Mouse (Mus musculus): ENCODE measurements around the gene Ly6g6e. TPM values are rescaled to one million over a fixed set of nuclear protein-coding genes. Genes with fewer than 3 reads are reported as not detected.
A peak's percentile ranks its signal among the peaks of the same experiment; 100 is the strongest.

The Ly6g6e gene
- polyA plus RNA-seq, 1 experiment from 2014 or later = 1.6 TPM

GRCm38 (mm10) chr17:35100196-35100765 is 23.6 kb downstream of the Ly6g6e start:
- H3K9me3 ChIP-seq (replicated peaks) = no peaks in the 10 kb centered on the region
- no peak overlapping the region for H3K4me2 ChIP-seq
- 55% methylated on average over 10 of the region's 10 CpGs for WGBS
- peaks cover 49% of the 10 kb centered on the region for H3K4me1 ChIP-seq
- ATAC-seq (replicated peaks; ENCODE audit: low FRiP score) = peak; percentile 33
- H3K4me3 ChIP-seq (replicated peaks) = no peak overlapping the region
- peaks cover 80% of the 10 kb centered on the region for H3K36me3 ChIP-seq
- peak overlapping the region; percentile 59 for H3K27ac ChIP-seq
- no peaks in the 10 kb centered on the region for H3K27me3 ChIP-seq
- 0 out of 2 replicates have a peak overlapping the region, but pooled peaks have one; percentile 12 for H3K9ac ChIP-seq

GRCm38 (mm10) chr17:35101161-35101560 is 24.5 kb downstream of the Ly6g6e start:
- H3K4me2 ChIP-seq = no peak overlapping the region
- H3K27ac ChIP-seq = peak overlapping the region; percentile 63
- H3K36me3 ChIP-seq = peaks cover 74% of the 10 kb centered on the region
- H3K9me3 ChIP-seq (replicated peaks) = no peaks in the 10 kb centered on the region
- WGBS = 74% methylated on average over 11 of the region's 11 CpGs
- H3K4me3 ChIP-seq (replicated peaks) = no peak overlapping the region
- ATAC-seq (replicated peaks; ENCODE audit: low FRiP score) = no peak
- no peak overlapping the region for H3K9ac ChIP-seq
- H3K4me1 ChIP-seq = peaks cover 54% of the 10 kb centered on the region
- no peaks in the 10 kb centered on the region for H3K27me3 ChIP-seq

- peaks cover 63% of the 10 kb centered on the region for H3K36me3 ChIP-seq
- 59% methylated on average over 8 of the region's 8 CpGs for WGBS
- H3K27me3 ChIP-seq = no peaks in the 10 kb centered on the region
- H3K4me3 ChIP-seq (replicated peaks) = no peak overlapping the region
- ATAC-seq (replicated peaks; ENCODE audit: low FRiP score) = peak; percentile 7; the same call in 1 of the 2 replicates
- no peaks in the 10 kb centered on the region for H3K9me3 ChIP-seq (replicated peaks)
- H3K4me2 ChIP-seq = no peak overlapping the region
- H3K4me1 ChIP-seq = peaks cover 54% of the 10 kb centered on the region
- H3K9ac ChIP-seq = peak overlapping the region; percentile 12; the same call in 1 of the 2 replicates
- peak overlapping the region; percentile 78 for H3K27ac ChIP-seq
Measured at GRCm38 (mm10) chr17:35102299-35102698, 25.6 kb downstream of the Ly6g6e start.

GRCm38 (mm10) chr17:35103221-35103690 is 26.6 kb downstream of the Ly6g6e start:
- Histone ChIP-seq H3K4me3 (replicated peaks) (no peak overlapping the region), H3K27ac (peak overlapping the region; percentile 78), H3K9me3 (replicated peaks) (no peaks in the 10 kb centered on the region), H3K27me3 (no peaks in the 10 kb centered on the region), H3K9ac (no peak overlapping the region), H3K4me2 (no peak overlapping the region), H3K36me3 (peaks cover 54% of the 10 kb centered on the region), H3K4me1 (peaks cover 54% of the 10 kb centered on the region)
- ATAC-seq (replicated peaks; ENCODE audit: low FRiP score) = no peak
- 57% methylated on average over 6 of the region's 6 CpGs for WGBS

GRCm38 (mm10) chr17:35104079-35104478 is 27.4 kb downstream of the Ly6g6e start:
- Histone ChIP-seq H3K27me3 (no peaks in the 10 kb centered on the region), H3K36me3 (peaks cover 46% of the 10 kb centered on the region), H3K27ac (0 out of 2 replicates have a peak overlapping the region, but pooled peaks have one; percentile 78), H3K4me1 (peaks cover 54% of the 10 kb centered on the region), H3K9ac (no peak overlapping the region), H3K4me2 (no peak overlapping the region), H3K9me3 (replicated peaks) (no peaks in the 10 kb centered on the region), H3K4me3 (replicated peaks) (no peak overlapping the region)
- no peak for ATAC-seq (replicated peaks; ENCODE audit: low FRiP score)
- 95% methylated on average over 7 of the region's 7 CpGs for WGBS

- no peak overlapping the region for H3K4me2 ChIP-seq
- H3K4me3 ChIP-seq (replicated peaks) = no peak overlapping the region
- 74% methylated on average over 6 of the region's 6 CpGs for WGBS
- H3K27ac ChIP-seq = no peak overlapping the region
- H3K27me3 ChIP-seq = no peaks in the 10 kb centered on the region
- no peak for ATAC-seq (replicated peaks; ENCODE audit: low FRiP score)
- no peak overlapping the region for H3K9ac ChIP-seq
- H3K4me1 ChIP-seq = peaks cover 49% of the 10 kb centered on the region
- H3K36me3 ChIP-seq = peaks cover 39% of the 10 kb centered on the region
- no peaks in the 10 kb centered on the region for H3K9me3 ChIP-seq (replicated peaks)
Measured at GRCm38 (mm10) chr17:35104754-35105153, 28.1 kb downstream of the Ly6g6e start.

- ATAC-seq (replicated peaks; ENCODE audit: low FRiP score) = no peak
- peak overlapping the region; percentile 41 for H3K27ac ChIP-seq
- H3K36me3 ChIP-seq = peaks cover 29% of the 10 kb centered on the region
- H3K9ac ChIP-seq = peak overlapping the region; percentile 33; the same call in 1 of the 2 replicates
- H3K4me3 ChIP-seq (replicated peaks) = 0 out of 2 replicates have a peak overlapping the region, but pooled peaks have one; percentile 13
- no peaks in the 10 kb centered on the region for H3K27me3 ChIP-seq
- H3K4me1 ChIP-seq = peaks cover 40% of the 10 kb centered on the region
- H3K9me3 ChIP-seq (replicated peaks) = no peaks in the 10 kb centered on the region
- WGBS = 24% methylated on average over 13 of the region's 13 CpGs
- H3K4me2 ChIP-seq = peak overlapping the region; percentile 50
Measured at GRCm38 (mm10) chr17:35105740-35106389, 29.2 kb downstream of the Ly6g6e start.

GRCm38 (mm10) chr17:35106522-35106921 is 29.8 kb downstream of the Ly6g6e start:
- WGBS = 73% methylated on average over 3 of the region's 3 CpGs
- Histone ChIP-seq H3K4me1 (peaks cover 34% of the 10 kb centered on the region), H3K27me3 (no peaks in the 10 kb centered on the region), H3K27ac (peak overlapping the region; percentile 41), H3K4me2 (no peak overlapping the region; the same call in 1 of the 2 replicates), H3K9me3 (replicated peaks) (no peaks in the 10 kb centered on the region), H3K4me3 (replicated peaks) (no peak overlapping the region), H3K9ac (no peak overlapping the region; the same call in 1 of the 2 replicates), H3K36me3 (peaks cover 23% of the 10 kb centered on the region)
- ATAC-seq (replicated peaks; ENCODE audit: low FRiP score) = no peak

- no peak within 1 kb of the TSS for H3K9ac ChIP-seq
- H3K27me3 ChIP-seq = no peaks in the 10 kb centered on the region
- H3K27ac ChIP-seq = no peak within 1 kb of the TSS
- no peaks in the 10 kb centered on the region for H3K9me3 ChIP-seq (replicated peaks)
- no peak within 1 kb of the TSS for H3K4me3 ChIP-seq (replicated peaks)
- no peak within 1 kb of the TSS for H3K4me2 ChIP-seq
- H3K36me3 ChIP-seq = peaks cover 7% of the 10 kb centered on the region
- peaks cover 19% of the 10 kb centered on the region for H3K4me1 ChIP-seq
- 86% methylated on average over 6 of the region's 6 CpGs for WGBS
- no peak for ATAC-seq (replicated peaks; ENCODE audit: low FRiP score)
Measured at GRCm38 (mm10) chr17:35108097-35108496, 31.4 kb downstream of the Ly6g6e start, which contains the start of gene Ly6g5c. Gene Ly6g5c, plus strand, starts transcription at chr17:35108279.

GRCm38 (mm10) chr17:35111774-35112173 is 35.1 kb downstream of the Ly6g6e start:
- H3K4me1 ChIP-seq = no peaks in the 10 kb centered on the region
- H3K9ac ChIP-seq = no peak overlapping the region
- no peaks in the 10 kb centered on the region for H3K9me3 ChIP-seq (replicated peaks)
- ATAC-seq (replicated peaks; ENCODE audit: low FRiP score) = no peak
- H3K27me3 ChIP-seq = no peaks in the 10 kb centered on the region
- H3K36me3 ChIP-seq = peaks cover 26% of the 10 kb centered on the region
- H3K27ac ChIP-seq = no peak overlapping the region
- WGBS = 76% methylated on average over 9 of the region's 9 CpGs
- no peak overlapping the region for H3K4me3 ChIP-seq (replicated peaks)
- H3K4me2 ChIP-seq = no peak overlapping the region

GRCm38 (mm10) chr17:35115046-35116019 is 38.6 kb downstream of the Ly6g6e start, which contains the start of gene Ly6g5b:
Gene Ly6g5b, minus strand, starts transcription at chr17:35115428.
- Histone ChIP-seq H3K27ac (no peak within 1 kb of the TSS), H3K27me3 (no peaks in the 10 kb centered on the region), H3K36me3 (peaks cover 57% of the 10 kb centered on the region), H3K9me3 (replicated peaks) (no peaks in the 10 kb centered on the region), H3K9ac (no peak within 1 kb of the TSS), H3K4me1 (peaks cover 9% of the 10 kb centered on the region), H3K4me2 (no peak within 1 kb of the TSS), H3K4me3 (replicated peaks) (no peak within 1 kb of the TSS)
- 82% methylated on average over 8 of the region's 8 CpGs for WGBS
- ATAC-seq (replicated peaks; ENCODE audit: low FRiP score) = no peak

All from kidney, embryonic 15.5 days (tissue).